Mouse (Mus musculus) liver, adult 2 months (tissue): Measurements from ENCODE around the gene Cacna1c.

ENCODE experiments used
- CTCF ChIP-seq: fragments of 200-500 bp; IDR thresholded peaks from 2 replicates; pipeline ENCODE4 v1.5.1; 2011; ENCODE audit warnings: low read depth, low read length, control low read depth
- POLR2A ChIP-seq: fragments of 200-500 bp; IDR thresholded peaks from 2 replicates; pipeline ENCODE4 v1.6.1; 2011; ENCODE audit warnings: low read length, control low read depth; ENCODE audit not compliant: insufficient read depth; ENCODE audit errors: extremely low read depth

- TF ChIP-seq CTCF, result no peak
- no peak for TF ChIP-seq POLR2A
Measured at GRCm38 (mm10) chr6:119240871-119241705, 44.9 kb upstream of the Cacna1c start.
